Mouse (Mus musculus): ENCODE measurements at regions not wholly inside any gene's neighbourhood (a gene's known extent, or its start where the extent isn't known, plus 50 kb on each side); places are given as distances from the start of the nearest gene placed in this dataset.

- Histone ChIP-seq H3K4me1 (ENCODE audit: control insufficient read depth, insufficient read depth, low read length) (peaks cover 23% of the 10 kb centered on the region), H3K36me3 (ENCODE audit: control insufficient read depth, insufficient read depth, low read length) (no peaks in the 10 kb centered on the region), H3K9me3 (ENCODE audit: control insufficient read depth, low read length) (no peaks in the 10 kb centered on the region), H3K4me3 (ENCODE audit: low read depth, low read length) (no peak overlapping the region), H3K27ac (replicated peaks; ENCODE audit: low read depth, low read length) (no peak overlapping the region), H3K27me3 (replicated peaks; ENCODE audit: control insufficient read depth, insufficient read depth, low read length) (no peaks in the 10 kb centered on the region), H3K9ac (ENCODE audit: low read depth, low read length) (no peak overlapping the region), H3K4me2 (ENCODE audit: low read depth, low read length) (no peak overlapping the region)
- ATAC-seq (ENCODE audit: low read depth) (no peak), DNase-seq (ENCODE audit: low spot score) (no peak)
- WGBS: 72% methylated on average over 3 of the region's 3 CpGs
Measured at GRCm38 (mm10) chr13:99057293-99057588, 72.9 kb upstream of the 1700024P04Rik start.

- 75% methylated on average over 19 of the region's 19 CpGs for WGBS
- H3K27ac ChIP-seq (replicated peaks; ENCODE audit: low read depth, low read length): peak overlapping the region; percentile 8; the same call in 1 of the 2 replicates
- no peak for ATAC-seq (ENCODE audit: low read depth)
Measured at GRCm38 (mm10) chr13:99056432-99057292, 72.3 kb upstream of the 1700024P04Rik start.

GRCm38 (mm10) chr13:99055609-99056321 is 71.4 kb upstream of the 1700024P04Rik start:
- peaks cover 23% of the 10 kb centered on the region for H3K4me1 ChIP-seq (ENCODE audit: control insufficient read depth, insufficient read depth, low read length)
- no peaks in the 10 kb centered on the region for H3K36me3 ChIP-seq (ENCODE audit: control insufficient read depth, insufficient read depth, low read length)
- WGBS: 27% methylated on average over 11 of the region's 11 CpGs
- H3K4me3 ChIP-seq (ENCODE audit: low read depth, low read length): no peak overlapping the region
- no peak overlapping the region for H3K9ac ChIP-seq (ENCODE audit: low read depth, low read length)
- H3K27me3 ChIP-seq (replicated peaks; ENCODE audit: control insufficient read depth, insufficient read depth, low read length): no peaks in the 10 kb centered on the region
- peak overlapping the region; percentile 8; the same call in 1 of the 2 replicates for H3K27ac ChIP-seq (replicated peaks; ENCODE audit: low read depth, low read length)
- ATAC-seq (ENCODE audit: low read depth) (peak; percentile 75), DNase-seq (ENCODE audit: low spot score) (peak; percentile 79)
- H3K9me3 ChIP-seq (ENCODE audit: control insufficient read depth, low read length): no peaks in the 10 kb centered on the region
- H3K4me2 ChIP-seq (ENCODE audit: low read depth, low read length): 0 out of 2 replicates have a peak overlapping the region, but pooled peaks have one; percentile 5

More at GRCm38 (mm10) chr13:99056432-99057292, 72.3 kb upstream of the 1700024P04Rik start:
- Histone ChIP-seq H3K9ac (ENCODE audit: low read depth, low read length) (no peak overlapping the region), H3K4me1 (ENCODE audit: control insufficient read depth, insufficient read depth, low read length) (peaks cover 23% of the 10 kb centered on the region), H3K4me3 (ENCODE audit: low read depth, low read length) (no peak overlapping the region), H3K27me3 (replicated peaks; ENCODE audit: control insufficient read depth, insufficient read depth, low read length) (no peaks in the 10 kb centered on the region), H3K9me3 (ENCODE audit: control insufficient read depth, low read length) (no peaks in the 10 kb centered on the region), H3K4me2 (ENCODE audit: low read depth, low read length) (no peak overlapping the region), H3K36me3 (ENCODE audit: control insufficient read depth, insufficient read depth, low read length) (no peaks in the 10 kb centered on the region)
- DNase-seq (ENCODE audit: low spot score): no peak

GRCm38 (mm10) chr13:99052076-99052475 is 67.7 kb upstream of the 1700024P04Rik start:
- ATAC-seq (ENCODE audit: low read depth): no peak
- peaks cover 13% of the 10 kb centered on the region for H3K4me1 ChIP-seq (ENCODE audit: control insufficient read depth, insufficient read depth, low read length)
- 83% methylated on average over 1 of the region's 1 CpGs for WGBS

GRCm38 (mm10) chr13:99049699-99050098 is 65.3 kb upstream of the 1700024P04Rik start:
- H3K36me3 ChIP-seq (ENCODE audit: control insufficient read depth, insufficient read depth, low read length): no peaks in the 10 kb centered on the region
- H3K27ac ChIP-seq (replicated peaks; ENCODE audit: low read depth, low read length): no peak overlapping the region
- no peaks in the 10 kb centered on the region for H3K4me1 ChIP-seq (ENCODE audit: control insufficient read depth, insufficient read depth, low read length)
- 30% methylated on average over 4 of the region's 4 CpGs for WGBS
- no peak overlapping the region for H3K4me3 ChIP-seq (ENCODE audit: low read depth, low read length)
- ATAC-seq (ENCODE audit: low read depth): no peak
- no peaks in the 10 kb centered on the region for H3K27me3 ChIP-seq (replicated peaks; ENCODE audit: control insufficient read depth, insufficient read depth, low read length)
- no peak overlapping the region for H3K4me2 ChIP-seq (ENCODE audit: low read depth, low read length)
- no peak for DNase-seq (ENCODE audit: low spot score)
- H3K9ac ChIP-seq (ENCODE audit: low read depth, low read length): no peak overlapping the region
- H3K9me3 ChIP-seq (ENCODE audit: control insufficient read depth, low read length): no peaks in the 10 kb centered on the region

More at GRCm38 (mm10) chr13:99052076-99052475, 67.7 kb upstream of the 1700024P04Rik start:
- no peak overlapping the region for H3K9ac ChIP-seq (ENCODE audit: low read depth, low read length)
- no peak overlapping the region for H3K27ac ChIP-seq (replicated peaks; ENCODE audit: low read depth, low read length)
- no peaks in the 10 kb centered on the region for H3K9me3 ChIP-seq (ENCODE audit: control insufficient read depth, low read length)
- H3K4me2 ChIP-seq (ENCODE audit: low read depth, low read length): no peak overlapping the region
- no peaks in the 10 kb centered on the region for H3K27me3 ChIP-seq (replicated peaks; ENCODE audit: control insufficient read depth, insufficient read depth, low read length)
- no peaks in the 10 kb centered on the region for H3K36me3 ChIP-seq (ENCODE audit: control insufficient read depth, insufficient read depth, low read length)
- DNase-seq (ENCODE audit: low spot score): no peak
- no peak overlapping the region for H3K4me3 ChIP-seq (ENCODE audit: low read depth, low read length)

- H3K27me3 ChIP-seq (replicated peaks; ENCODE audit: control insufficient read depth, insufficient read depth, low read length): no peaks in the 10 kb centered on the region
- ATAC-seq (ENCODE audit: low read depth): no peak
- 78% methylated on average over 5 of the region's 5 CpGs for WGBS
- no peak overlapping the region for H3K27ac ChIP-seq (replicated peaks; ENCODE audit: low read depth, low read length)
- no peaks in the 10 kb centered on the region for H3K9me3 ChIP-seq (ENCODE audit: control insufficient read depth, low read length)
- H3K9ac ChIP-seq (ENCODE audit: low read depth, low read length): no peak overlapping the region
- no peak overlapping the region for H3K4me3 ChIP-seq (ENCODE audit: low read depth, low read length)
- DNase-seq (ENCODE audit: low spot score): no peak
- no peaks in the 10 kb centered on the region for H3K4me1 ChIP-seq (ENCODE audit: control insufficient read depth, insufficient read depth, low read length)
- no peaks in the 10 kb centered on the region for H3K36me3 ChIP-seq (ENCODE audit: control insufficient read depth, insufficient read depth, low read length)
- H3K4me2 ChIP-seq (ENCODE audit: low read depth, low read length): no peak overlapping the region
Measured at GRCm38 (mm10) chr13:99048651-99049100, 64.3 kb upstream of the 1700024P04Rik start.

GRCm38 (mm10) chr13:99047219-99047618 is 62.9 kb upstream of the 1700024P04Rik start:
- ATAC-seq (ENCODE audit: low read depth) (no peak), DNase-seq (ENCODE audit: low spot score) (no peak)
- H3K9ac ChIP-seq (ENCODE audit: low read depth, low read length): no peak overlapping the region
- H3K27me3 ChIP-seq (replicated peaks; ENCODE audit: control insufficient read depth, insufficient read depth, low read length): no peaks in the 10 kb centered on the region
- H3K27ac ChIP-seq (replicated peaks; ENCODE audit: low read depth, low read length): no peak overlapping the region
- H3K36me3 ChIP-seq (ENCODE audit: control insufficient read depth, insufficient read depth, low read length): no peaks in the 10 kb centered on the region
- 70% methylated on average over 7 of the region's 7 CpGs for WGBS
- H3K4me3 ChIP-seq (ENCODE audit: low read depth, low read length): no peak overlapping the region
- no peaks in the 10 kb centered on the region for H3K9me3 ChIP-seq (ENCODE audit: control insufficient read depth, low read length)
- no peaks in the 10 kb centered on the region for H3K4me1 ChIP-seq (ENCODE audit: control insufficient read depth, insufficient read depth, low read length)
- H3K4me2 ChIP-seq (ENCODE audit: low read depth, low read length): no peak overlapping the region

- Histone ChIP-seq H3K4me3 (ENCODE audit: low read depth, low read length) (no peak overlapping the region), H3K9ac (ENCODE audit: low read depth, low read length) (no peak overlapping the region), H3K4me2 (ENCODE audit: low read depth, low read length) (no peak overlapping the region), H3K4me1 (ENCODE audit: control insufficient read depth, insufficient read depth, low read length) (no peaks in the 10 kb centered on the region), H3K9me3 (ENCODE audit: control insufficient read depth, low read length) (no peaks in the 10 kb centered on the region), H3K27me3 (replicated peaks; ENCODE audit: control insufficient read depth, insufficient read depth, low read length) (no peaks in the 10 kb centered on the region), H3K27ac (replicated peaks; ENCODE audit: low read depth, low read length) (no peak overlapping the region), H3K36me3 (ENCODE audit: control insufficient read depth, insufficient read depth, low read length) (no peaks in the 10 kb centered on the region)
- DNase-seq (ENCODE audit: low spot score) (no peak), ATAC-seq (ENCODE audit: low read depth) (no peak)
- WGBS: 81% methylated on average over 1 of the region's 1 CpGs
Measured at GRCm38 (mm10) chr13:99046737-99047136, 62.4 kb upstream of the 1700024P04Rik start.
